Mouse (Mus musculus) layer of hippocampus, adult 2 months (tissue): ENCODE measurements around the gene Armc3. TPM values are rescaled to one million over a fixed set of nuclear protein-coding genes. Genes with fewer than 3 reads are reported as not detected.

ENCODE experiments used
- DNase-seq, 2 experiments: peaks; one replicate each; pipeline ENCODE4 v3.0.0; 2022; ENCODE audit warnings: low spot score in 2 of 2
- H3K27ac ChIP-seq: fragments of 200-600 bp; 2 replicates; pipeline ENCODE4 v1.8.1; 2022
- H3K4me3 ChIP-seq: fragments of 200-600 bp; 2 replicates; pipeline ENCODE4 v1.8.1; 2022; ENCODE audit warnings: mild to moderate bottlenecking
- CTCF ChIP-seq: fragments of 200-600 bp; conservative IDR thresholded peaks from 2 replicates; pipeline ENCODE4 v1.8.1; 2022; ENCODE audit warnings: antibody characterized with exemption, mild to moderate bottlenecking, moderate library complexity
- total RNA-seq, 2 experiments: library from RNA; stranded (reverse); gene quantifications; 2 replicates each; pipeline ENCODE4 v1.2.3; 2021

Gene Armc3
- total RNA-seq, 2 experiments from 2014 or later: 0.72 to 0.81 TPM

DNA sequence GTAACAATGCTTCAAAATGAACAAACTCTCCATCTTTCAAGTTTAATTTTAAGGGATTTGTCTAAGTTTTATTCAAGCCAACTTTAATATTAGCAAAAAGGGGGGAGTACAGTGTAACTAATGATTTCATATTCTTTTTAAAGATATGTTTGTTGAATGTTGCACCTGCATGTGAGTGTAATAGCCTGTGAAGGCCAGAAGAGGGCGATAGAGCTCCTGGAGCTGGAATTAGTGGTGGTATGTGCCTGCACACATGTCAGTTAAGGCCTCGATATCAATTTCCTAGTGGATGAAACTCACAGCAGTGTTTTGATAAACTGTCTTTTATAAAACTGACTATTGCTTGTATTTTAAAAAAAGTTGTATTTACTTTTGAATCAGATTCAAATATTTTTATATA, 39.7 kb downstream of the Armc3 start:
- H3K4me3 ChIP-seq: no peak overlapping the region
- no peak overlapping the region for H3K27ac ChIP-seq
- peak; percentile 64 for TF ChIP-seq CTCF
- no peak for DNase-seq

DNA sequence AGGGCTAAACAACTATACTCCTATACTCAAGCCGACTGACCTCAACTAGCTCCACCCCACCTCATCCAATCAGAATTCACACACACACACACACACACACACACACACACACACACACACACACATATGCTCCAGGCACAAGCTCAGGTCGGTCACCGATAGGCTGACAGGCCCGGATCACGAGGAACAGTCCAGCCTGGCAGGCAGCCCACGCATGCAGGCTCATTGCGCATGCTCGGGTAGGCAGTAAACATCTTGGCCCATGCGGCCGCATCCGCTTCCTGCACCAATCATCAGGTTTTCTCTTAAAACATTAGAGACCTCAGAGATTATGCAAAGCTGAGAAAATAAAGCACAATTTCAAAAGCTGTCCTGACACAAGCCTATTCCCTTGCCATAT, 50.5 kb downstream of the Armc3 start:
- no peak for DNase-seq
- H3K27ac ChIP-seq: no peak overlapping the region
- TF ChIP-seq CTCF: no peak
- no peak overlapping the region for H3K4me3 ChIP-seq

DNA sequence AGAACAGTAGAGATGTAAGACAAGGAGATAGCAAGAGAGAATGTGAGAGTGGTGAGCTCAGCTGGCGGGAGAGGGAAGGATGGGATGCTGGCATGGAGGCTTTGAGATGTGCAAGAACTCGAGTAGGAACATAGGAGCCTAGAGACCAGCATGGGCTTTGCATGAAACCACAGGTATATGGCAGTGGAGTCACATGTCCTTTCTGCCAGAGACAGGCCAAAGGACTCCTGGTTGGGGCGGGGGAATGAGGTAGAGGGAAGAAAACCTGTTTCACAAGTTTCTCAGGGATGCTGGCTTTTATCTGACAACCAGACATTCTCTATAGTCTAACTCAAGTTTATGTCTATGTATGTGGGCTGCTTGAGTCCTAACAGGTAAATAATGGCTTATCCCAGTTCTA, 55.9 kb downstream of the Armc3 start:
- DNase-seq: no peak
- H3K4me3 ChIP-seq: no peak overlapping the region
- TF ChIP-seq CTCF: no peak

DNA sequence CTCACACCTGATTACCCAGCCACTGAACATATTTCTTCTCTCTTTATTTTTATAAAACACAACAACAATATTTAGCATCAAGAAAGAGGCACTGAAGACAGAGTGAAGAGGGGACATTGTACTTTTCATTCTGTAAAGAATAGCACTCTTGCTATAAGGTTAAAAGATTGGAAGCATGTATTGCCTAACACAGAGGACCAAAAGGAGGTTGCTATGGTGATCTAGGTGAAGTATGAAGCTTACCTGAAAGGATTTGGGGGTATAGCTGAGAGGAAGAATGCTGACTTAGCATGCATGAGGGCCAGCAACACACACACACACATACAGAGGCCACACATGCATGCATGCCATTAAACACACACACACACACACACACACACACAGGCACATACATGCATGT, 58.2 kb downstream of the Armc3 start:
- TF ChIP-seq CTCF: no peak
- Histone ChIP-seq H3K4me3 (no peak overlapping the region), H3K27ac (no peak overlapping the region)
- no peak for DNase-seq

More for the DNA sequence above, 55.9 kb downstream of the Armc3 start:
- no peak overlapping the region for H3K27ac ChIP-seq

DNA sequence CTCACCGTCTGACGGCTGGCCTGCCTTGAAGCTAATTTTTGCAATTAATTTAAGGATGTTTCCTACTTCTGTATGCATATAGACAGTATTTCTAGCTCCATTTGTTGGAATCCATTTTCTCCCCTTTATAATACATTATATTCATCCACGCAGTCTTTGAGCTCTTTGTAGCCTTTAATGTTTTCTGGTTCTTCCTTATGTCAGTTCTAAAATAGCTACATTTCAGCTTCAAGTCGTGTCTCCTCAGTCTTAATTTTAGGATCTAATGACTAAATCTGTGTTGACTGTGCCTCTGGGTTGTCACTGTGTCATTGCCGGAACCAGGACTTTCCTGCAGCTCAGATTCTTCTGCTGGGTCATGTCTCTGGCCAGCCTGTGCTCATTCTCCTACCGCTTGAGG, 61.3 kb downstream of the Armc3 start:
- no peak for TF ChIP-seq CTCF
- no peak for DNase-seq
- Histone ChIP-seq H3K4me3 (no peak overlapping the region), H3K27ac (no peak overlapping the region)

DNA sequence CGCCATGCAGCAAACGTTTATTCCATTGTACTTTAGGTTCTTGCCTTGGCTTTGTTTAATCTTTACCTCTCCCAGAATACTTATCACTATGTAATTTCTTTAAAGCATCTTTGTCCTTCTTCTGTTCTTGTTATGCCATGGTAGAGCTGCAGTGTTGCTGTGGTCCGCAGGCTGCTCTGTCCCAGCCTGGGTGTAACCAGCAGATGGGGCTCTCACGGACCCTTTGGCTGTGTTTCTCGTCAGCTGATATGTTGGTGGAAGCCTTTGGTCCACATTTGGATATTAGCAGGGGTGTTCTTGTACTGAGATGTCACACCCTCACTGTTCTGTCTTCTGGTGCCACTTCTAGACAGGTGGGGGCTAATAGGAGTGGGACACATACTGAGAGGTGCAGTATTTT, 64.3 kb downstream of the Armc3 start:
- Histone ChIP-seq H3K4me3 (no peak overlapping the region), H3K27ac (no peak overlapping the region)
- no peak for DNase-seq
- TF ChIP-seq CTCF: peak; percentile 55

DNA sequence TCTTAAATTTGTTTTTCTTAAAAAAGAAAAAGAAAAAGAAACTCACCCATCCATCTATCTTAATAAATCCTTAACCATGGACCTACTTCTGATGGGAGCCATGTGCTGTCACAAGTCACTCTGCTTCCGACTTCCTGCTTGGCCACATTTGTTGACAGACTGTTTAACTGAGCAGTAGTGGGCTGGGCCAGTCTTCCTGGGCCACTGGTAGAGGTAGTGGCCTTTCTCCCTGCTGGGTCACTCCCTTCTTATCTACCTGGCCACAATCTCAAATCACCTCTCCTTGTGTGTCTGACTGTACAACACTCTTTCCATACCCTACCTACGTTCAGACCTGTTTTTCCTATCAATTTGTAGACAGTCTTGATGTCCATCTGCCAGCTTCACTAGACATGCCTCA, 66.7 kb downstream of the Armc3 start:
- no peak overlapping the region for H3K4me3 ChIP-seq
- no peak for TF ChIP-seq CTCF
- DNase-seq: no peak
- no peak overlapping the region for H3K27ac ChIP-seq

DNA sequence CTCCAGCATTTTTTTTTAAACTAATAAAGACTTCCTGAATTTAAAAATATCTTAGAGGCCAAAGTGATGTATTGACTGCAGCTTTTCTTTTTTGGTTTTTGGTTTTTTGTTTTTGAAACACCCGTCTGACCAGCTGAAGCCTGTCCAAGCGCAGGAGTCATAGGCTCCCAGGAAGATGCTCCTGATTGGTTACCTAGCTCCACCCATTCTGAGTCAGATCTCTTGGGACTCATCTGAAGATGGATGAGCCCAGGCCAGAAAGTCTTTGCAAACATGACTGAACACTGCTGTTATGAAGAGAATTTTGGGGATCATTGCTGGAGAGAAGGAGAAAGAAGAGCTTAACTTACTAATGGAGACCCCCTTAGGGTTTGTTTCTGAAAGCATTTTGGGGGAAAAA, 68.3 kb downstream of the Armc3 start:
- TF ChIP-seq CTCF: no peak
- Histone ChIP-seq H3K4me3 (no peak overlapping the region), H3K27ac (no peak overlapping the region)
- DNase-seq: no peak

DNA sequence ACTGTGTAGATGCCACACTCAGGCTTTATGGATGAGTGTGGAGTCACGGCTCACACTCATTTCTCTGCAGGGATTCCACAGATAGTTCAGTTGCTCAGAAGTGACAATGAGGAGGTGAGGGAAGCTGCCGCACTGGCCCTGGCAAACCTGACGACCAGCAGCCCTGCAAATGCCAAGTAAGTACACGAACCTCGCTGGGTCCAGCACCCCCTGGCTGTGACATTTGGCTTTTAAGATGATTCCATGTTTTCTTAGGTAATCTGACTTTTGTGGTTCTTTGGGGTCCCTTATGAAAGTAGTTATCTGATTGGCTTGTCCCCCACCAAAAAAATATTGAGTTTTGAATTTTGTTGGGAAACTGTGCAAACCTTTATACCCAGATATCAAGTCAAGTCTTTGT, 70.9 kb downstream of the Armc3 start:
- no peak overlapping the region for H3K27ac ChIP-seq
- no peak overlapping the region for H3K4me3 ChIP-seq
- peak; percentile 60 for TF ChIP-seq CTCF
- DNase-seq: no peak

DNA sequence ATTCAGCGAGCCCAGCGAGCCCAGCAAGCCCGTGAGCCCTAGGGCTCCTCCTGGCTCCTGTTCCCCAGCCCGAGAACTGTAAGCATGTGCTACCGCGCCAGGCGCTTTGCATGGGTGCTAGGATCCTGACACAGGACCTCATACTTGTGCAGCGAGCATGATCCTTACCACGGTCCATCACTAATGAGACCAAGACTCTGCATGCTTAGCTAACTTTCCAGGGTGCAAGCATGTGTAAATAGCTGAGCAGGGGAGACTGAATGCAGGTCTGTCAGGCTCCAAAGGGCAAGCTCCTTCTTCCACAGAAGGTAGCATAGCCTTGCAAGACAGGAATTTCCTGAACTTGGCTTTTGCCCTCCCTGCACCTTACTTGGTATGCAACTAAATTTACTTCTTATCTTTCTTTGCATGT, 71.6 kb downstream of the Armc3 start:
- no peak for TF ChIP-seq CTCF
- H3K4me3 ChIP-seq: no peak overlapping the region

DNA sequence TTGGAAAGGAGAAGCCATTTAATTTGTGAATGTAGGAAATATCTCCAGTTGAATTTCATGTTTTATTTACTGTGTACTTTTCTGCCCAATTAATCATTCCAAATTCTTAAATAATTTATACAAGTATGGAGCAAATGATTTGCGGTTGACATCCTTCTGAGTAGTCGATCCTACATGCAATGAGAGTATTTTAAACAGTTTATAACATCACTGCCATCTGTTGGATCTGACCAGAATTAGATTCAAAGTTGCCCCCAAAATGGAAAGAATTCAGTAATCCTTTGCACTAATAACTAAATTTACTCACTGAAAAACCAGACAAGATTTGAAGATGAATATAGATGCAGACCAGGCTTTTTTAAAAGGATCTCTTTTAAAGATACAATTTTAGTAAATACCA, 75.5 kb downstream of the Armc3 start:
- Histone ChIP-seq H3K4me3 (no peak overlapping the region), H3K27ac (no peak overlapping the region)
- no peak for DNase-seq
- TF ChIP-seq CTCF: peak; percentile 57

More for the DNA sequence above, 71.6 kb downstream of the Armc3 start:
- no peak overlapping the region for H3K27ac ChIP-seq
- no peak for DNase-seq

DNA sequence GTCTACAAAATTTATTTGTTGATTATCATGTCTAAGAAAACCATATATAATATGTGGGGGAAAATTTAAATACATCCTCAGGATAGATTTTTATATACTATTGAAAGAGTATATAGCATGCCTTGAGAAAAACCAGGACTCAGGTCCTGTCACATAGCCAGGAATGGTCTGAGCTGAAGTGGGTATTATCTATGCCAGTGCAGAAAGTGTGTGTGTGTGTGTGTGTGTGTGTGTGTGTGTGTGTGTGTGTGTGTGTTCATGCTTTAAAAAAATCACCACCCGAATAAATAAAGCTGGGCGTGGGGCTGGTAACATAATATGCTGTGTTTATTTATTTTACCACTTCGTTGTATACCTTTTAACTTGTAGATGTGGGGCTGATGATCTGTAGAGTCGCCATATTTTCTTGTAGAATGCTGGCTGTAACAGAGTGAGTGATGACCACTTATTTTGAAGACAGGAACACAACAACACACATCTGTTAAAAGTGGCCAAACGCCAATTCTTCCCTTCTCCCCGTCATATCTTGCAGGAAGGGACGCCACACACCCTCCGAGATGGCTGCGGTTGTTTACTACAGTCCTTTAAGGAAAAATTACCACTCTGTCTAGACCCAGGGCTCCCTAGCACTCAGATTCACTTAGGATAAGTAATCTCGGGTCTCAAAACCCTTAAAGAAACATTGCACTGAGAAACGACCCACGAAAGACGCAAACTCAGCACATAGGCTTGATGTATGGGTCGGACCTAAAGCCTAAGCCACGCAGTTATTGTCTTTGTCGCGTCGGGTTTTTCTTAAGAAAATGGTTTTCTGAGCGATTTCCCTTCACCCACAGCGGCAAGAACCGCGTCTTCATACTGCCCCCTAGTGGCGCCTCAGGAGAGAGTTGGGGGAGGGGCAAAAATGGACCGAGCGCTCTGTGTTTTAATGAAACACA, 76.8 kb downstream of the Armc3 start:
- peak; percentile 80 to 89 for DNase-seq
- TF ChIP-seq CTCF: peak; percentile 98
- Histone ChIP-seq H3K4me3 (peak overlapping the region; percentile 64), H3K27ac (peak overlapping the region; percentile 87)

DNA sequence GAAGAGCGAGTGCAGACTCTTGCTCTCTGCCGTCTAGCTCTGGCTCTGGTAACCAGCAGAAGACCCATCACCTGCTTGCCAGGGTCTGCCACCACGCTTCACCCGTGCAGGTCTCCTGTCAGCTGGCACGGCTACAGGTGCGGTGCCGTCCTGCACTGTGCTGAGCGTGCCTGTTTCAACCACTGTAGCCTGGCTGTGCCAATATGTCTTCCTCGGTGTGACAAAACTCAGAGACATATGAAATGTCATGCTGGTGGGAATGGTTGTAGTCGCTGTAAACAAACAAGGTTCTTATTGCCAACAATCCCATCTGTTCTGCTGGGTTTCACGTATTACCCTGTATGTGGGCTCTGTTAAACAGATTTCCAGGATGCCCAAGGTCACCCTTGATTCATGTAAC, 81.2 kb downstream of the Armc3 start:
- no peak overlapping the region for H3K27ac ChIP-seq
- TF ChIP-seq CTCF: no peak
- H3K4me3 ChIP-seq: no peak overlapping the region
- DNase-seq: no peak

DNA sequence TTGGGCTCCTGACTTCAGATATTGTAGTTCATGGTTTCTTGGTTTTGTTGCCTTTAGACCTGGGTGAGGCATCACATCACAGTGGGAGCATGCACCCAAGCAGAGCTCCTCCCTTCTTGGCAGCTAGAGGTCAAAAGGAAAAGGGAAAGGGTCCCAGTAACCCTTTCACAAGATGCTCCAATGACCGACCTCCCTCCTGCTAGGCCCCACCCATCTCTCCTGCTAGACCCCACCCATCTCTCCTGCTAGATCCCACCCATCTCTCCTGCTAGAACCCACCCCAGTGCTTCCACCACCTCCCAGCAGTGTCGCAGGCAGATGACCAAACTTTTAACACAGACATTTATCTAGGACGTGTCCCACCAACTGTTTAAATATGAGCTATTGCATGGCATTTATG, 93.3 kb downstream of the Armc3 start:
- TF ChIP-seq CTCF: no peak
- H3K27ac ChIP-seq: no peak overlapping the region
- no peak overlapping the region for H3K4me3 ChIP-seq
- DNase-seq: no peak
